Mouse (Mus musculus): ENCODE data around the gene Ankrd34b.

- TF ChIP-seq CTCF (IDR thresholded peaks at IDR 0.05; ENCODE audit: low read depth) (no peak), EP300 (IDR thresholded peaks at IDR 0.05; ENCODE audit: low read depth) (no peak)
Measured at GRCm38 (mm10) chr13:92402063-92402462, 23.6 kb upstream of the Ankrd34b start.

Measured in liver, postnatal 0 days (tissue).